Mouse (Mus musculus) embryo, embryonic 11.5 days (tissue): ENCODE measurements around the gene Tjp3.

Experiments used
- DNase-seq: peaks from one replicate; pipeline ENCODE4 v3.0.0-alpha.2; 2012; ENCODE audit warnings: low read depth, low spot score

Tjp3 gene

GRCm38 (mm10) chr10:81291511-81292104 lies at the start of gene Tjp3:
Gene Tjp3 (minus strand): TSS chr10:81291581.
- DNase-seq = no peak

- no peak for DNase-seq
These were observed 49.4 kb upstream of the Tjp3 start for GRCm38 (mm10) chr10:81340551-81341332.

GRCm38 (mm10) chr10:81336558-81336957 lies 45.2 kb upstream of the Tjp3 start:
- no peak for DNase-seq

DNA sequence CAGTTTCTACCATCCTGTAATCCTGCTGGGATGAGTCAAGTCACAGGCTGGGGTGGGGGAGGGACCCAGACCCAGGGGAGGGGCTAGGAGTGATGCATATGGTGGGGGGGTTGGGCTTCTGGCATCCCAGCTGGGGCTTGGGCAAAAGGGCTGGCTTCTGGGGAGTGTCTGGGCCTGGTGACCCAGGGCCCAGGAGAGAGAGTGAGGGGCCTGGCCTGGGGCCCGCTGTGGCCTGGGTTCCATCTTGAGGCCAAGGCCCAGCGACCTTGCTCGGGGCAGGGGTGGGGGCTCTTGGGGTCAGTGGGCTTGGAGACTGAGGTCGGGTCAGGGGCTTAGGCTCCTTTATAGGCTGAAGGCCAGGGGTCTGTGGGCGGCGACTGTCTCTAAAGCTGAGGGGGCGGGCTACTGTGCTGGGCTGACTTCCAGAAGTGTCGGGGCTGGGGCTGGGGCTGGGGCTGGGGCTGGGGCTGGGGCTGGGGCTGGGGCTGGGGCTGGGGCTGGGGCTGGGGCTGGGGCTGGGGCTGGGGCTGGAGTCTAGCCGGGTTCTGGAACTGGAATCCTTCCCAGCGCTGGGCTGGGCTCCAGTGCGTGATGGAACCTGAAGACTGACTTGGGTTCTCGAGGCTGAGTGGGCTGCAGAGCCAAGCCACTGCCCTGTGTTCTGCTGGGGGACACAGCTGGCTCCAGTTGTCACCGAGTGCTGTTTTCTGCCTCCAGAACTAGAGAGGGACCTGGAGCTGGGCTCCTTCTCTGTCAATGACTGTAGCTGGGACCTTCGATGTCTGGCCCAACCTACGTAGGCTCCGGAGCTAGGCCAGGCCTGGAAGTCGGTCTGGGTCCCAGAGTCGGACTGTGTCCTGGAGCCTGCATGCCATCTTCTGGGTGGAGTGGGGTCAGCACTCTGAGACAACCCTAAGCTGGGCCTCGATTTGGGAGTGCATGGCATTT lies 44.3 kb upstream of the Tjp3 start:
- no peak for DNase-seq

- DNase-seq = no peak
These were observed 42.9 kb upstream of the Tjp3 start for GRCm38 (mm10) chr10:81334324-81334723.

DNA sequence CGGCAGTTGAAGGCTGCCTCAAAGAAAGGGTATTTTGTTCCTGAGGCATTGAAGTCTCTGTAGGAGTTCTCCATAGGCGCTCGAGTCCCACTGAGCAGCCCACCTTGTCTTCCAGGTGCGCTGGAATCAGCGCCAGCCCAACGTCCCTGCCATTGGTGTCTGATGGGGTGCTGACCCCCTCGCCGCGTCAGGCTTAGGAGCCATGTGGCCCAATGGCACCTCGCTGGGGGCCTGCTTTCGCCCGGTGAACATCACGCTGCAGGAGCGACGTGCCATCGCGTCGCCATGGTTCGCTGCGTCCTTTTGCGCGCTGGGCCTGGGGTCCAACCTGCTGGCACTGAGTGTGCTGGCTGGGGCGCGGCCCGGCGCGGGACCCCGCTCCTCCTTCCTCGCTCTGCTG lies 40.9 kb upstream of the Tjp3 start:
- DNase-seq = no peak

GRCm38 (mm10) chr10:81330007-81330406 lies 38.6 kb upstream of the Tjp3 start:
- DNase-seq = no peak

DNA sequence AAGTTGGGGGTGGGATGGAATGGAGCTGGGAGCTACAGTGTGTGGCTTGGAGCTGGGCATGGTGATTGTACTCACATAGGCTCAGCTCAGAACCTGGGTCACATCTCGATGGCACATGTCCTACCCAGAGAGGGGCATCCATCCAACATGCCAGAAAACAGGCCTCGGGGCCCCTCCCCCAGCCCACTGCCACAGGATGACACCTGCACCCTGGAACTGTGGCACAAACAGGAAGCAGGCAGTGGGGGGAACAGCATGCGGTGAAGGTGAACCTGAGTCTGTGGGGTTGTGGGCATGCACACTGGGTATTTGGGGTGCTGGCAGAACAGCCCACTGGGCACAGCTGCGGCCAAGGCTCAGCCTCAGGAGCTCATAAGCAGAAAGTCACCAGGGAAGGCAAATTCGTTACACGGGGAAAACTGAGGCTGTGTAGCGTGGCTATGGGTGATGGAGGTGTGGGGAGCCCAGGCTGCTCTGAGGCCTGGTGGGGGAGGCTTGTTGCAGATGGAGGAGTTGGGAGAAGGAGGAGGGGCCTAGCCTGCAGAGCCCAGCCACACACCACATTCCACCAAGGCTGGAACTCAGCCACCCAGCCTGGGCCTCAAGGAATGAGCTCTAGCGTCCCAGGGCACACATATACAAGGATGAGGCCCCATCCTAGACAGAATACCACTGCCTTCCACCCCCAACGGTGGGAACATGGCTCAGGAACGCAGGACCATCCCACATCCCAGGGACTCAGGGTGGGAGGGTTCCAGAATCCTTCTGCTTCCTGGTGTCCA lies 38.0 kb upstream of the Tjp3 start:
- DNase-seq = no peak

GRCm38 (mm10) chr10:81328386-81328785 lies 37.0 kb upstream of the Tjp3 start, which contains the start of gene Tbxa2r:
Gene Tbxa2r (plus strand): TSS chr10:81328731.
- no peak for DNase-seq

- no peak for DNase-seq
These were observed 36.6 kb upstream of the Tjp3 start for GRCm38 (mm10) chr10:81327959-81328358.

- no peak for DNase-seq
These were observed 35.5 kb upstream of the Tjp3 start for GRCm38 (mm10) chr10:81326858-81327257.

DNA sequence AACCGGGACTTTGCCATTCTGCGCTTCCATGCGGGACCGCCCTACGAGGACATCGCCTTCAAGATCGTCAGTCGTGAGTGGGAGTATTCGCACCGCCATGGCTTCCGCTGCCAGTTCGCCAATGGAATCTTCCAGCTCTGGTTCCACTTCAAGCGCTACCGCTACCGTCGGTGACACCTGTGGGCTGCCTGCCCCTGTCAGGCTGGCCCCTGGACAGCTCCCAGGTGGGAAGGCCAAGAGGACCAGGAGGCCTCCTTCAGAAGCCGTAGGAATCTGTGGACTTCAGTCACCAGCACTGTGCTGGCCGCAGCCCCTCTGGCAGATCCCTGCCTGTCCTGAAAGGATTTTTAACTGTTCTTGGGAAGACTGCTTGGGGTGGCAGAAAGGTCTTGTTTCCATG lies 34.4 kb upstream of the Tjp3 start:
- no peak for DNase-seq

GRCm38 (mm10) chr10:81325176-81325575 lies 33.8 kb upstream of the Tjp3 start:
- DNase-seq = no peak

GRCm38 (mm10) chr10:81323791-81324530 lies 32.6 kb upstream of the Tjp3 start:
- no peak for DNase-seq

GRCm38 (mm10) chr10:81323141-81323775 lies 31.9 kb upstream of the Tjp3 start:
- DNase-seq = no peak

- DNase-seq = no peak
These were observed 31.1 kb upstream of the Tjp3 start for GRCm38 (mm10) chr10:81322444-81322843.

DNA sequence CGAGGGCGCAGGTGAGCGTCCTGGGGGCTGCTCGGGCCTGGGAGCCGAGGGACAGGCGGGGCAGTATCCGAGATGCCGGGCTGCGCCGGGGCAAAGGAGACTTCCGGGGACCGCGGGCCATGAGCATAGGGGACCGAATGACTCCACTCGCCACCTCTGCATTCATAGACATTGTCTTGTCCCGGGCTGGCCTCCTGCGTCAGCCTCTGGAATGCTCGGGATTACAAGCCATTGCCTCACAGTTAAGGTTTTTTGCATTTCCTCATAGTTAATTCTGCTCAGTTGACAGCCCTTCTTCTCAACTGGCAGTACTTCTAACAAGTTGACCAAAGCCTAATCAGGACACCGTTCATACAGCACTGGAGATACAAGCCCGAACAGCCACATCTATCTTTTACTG lies 30.1 kb upstream of the Tjp3 start:
- no peak for DNase-seq

DNA sequence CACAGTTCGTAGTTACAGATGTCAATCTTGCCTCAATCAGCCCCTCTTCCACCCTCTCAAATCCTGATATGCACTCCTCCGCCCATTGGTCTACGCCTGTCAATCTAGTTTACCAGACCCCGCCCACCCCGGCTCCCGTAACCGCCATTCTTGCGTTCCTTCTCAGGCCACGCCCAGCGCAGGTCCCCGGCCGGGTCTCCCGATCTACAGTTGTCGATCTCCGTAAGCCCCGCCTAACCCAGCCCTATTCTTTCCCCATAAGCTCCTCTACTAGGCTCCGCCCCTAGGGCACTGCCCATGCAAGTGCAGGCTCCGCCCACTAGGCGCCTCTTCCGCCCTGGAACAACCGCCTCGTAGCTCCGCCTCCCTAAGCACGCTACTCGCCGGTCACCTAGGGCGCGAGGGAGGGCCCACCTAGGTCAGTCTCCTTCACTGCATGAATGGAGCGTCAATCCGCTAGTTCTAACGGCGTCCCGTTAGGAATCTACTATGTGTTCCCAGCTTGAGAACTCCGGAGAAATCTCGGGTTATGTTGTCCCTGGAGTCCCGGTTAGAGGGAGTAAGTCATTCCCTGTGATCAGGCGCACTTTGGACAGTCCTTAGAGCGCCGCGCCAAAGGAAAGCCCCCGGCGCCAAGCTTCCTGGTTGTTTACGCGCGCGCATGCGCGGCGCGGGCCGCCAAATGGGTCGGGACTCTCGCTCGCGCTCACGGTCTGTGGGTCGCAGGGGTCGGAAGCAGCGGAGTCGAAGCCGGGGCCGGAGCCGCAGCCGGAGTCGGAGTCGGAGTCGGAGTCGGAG lies 29.4 kb upstream of the Tjp3 start, which contains the start of gene Cactin:
Gene Cactin, plus strand, starts transcription at position 554 of the 798 bp plus-strand sequence.
- peak; percentile 100 for DNase-seq
